Mouse (Mus musculus): Measurements from ENCODE around the gene Patl2. TPM values are rescaled to one million over a fixed set of nuclear protein-coding genes. Genes with fewer than 3 reads are reported as not detected.

Patl2 gene
- total RNA-seq, 2 experiments from 2014 or later, result not detected

- intact Hi-C loops (cut with DNase I), result loop anchor here (5.0 kb wide), 1 partner anchor 46 kb away; the partner anchor contains the start of gene Spg11
- DNase-seq (ENCODE audit: extremely low spot score in 1 of 2, low spot score in 2 of 2), result peak in 1 of 2 experiments; percentile 21
- peak overlapping the region; percentile 70; the same call in 1 of the 2 replicates for H3K27ac ChIP-seq
- no peak; the same call in 1 of the 2 replicates for TF ChIP-seq CTCF (IDR thresholded peaks at IDR 0.05)
- H3K4me3 ChIP-seq, result no peak overlapping the region
Measured at GRCm38 (mm10) chr2:122163430-122164195, 22.4 kb downstream of the Patl2 start.

DNA sequence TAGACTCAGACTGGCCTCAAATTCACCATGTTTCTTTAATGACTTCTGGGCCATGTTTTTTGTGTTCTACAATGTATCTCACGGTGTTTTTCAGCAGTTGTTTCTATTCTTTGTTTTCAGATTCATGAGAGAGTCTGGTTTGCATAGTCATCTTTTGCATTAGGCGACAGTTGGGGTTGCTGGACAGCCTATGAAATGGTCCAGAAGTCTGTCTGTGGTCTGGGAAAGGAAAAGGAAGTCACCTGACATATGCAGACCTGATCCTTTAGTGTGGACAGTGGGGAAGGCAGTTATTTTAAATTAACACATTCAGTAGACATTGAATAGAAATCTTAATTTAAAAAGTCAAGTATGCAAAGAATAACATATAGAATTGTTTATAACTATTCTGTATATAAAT lies 23.5 kb downstream of the Patl2 start:
- no peak for DNase-seq (ENCODE audit: extremely low spot score in 1 of 2, low spot score in 2 of 2)
- TF ChIP-seq CTCF (IDR thresholded peaks at IDR 0.05), result no peak
- intact Hi-C loops (cut with DNase I), result loop anchor here (5.0 kb wide), 1 partner anchor 45 kb away; the partner anchor contains the start of gene Spg11
- Histone ChIP-seq H3K27ac (no peak overlapping the region), H3K4me3 (no peak overlapping the region)

GRCm38 (mm10) chr2:122161542-122161941 lies 24.4 kb downstream of the Patl2 start:
- TF ChIP-seq CTCF (IDR thresholded peaks at IDR 0.05), result no peak
- H3K4me3 ChIP-seq, result no peak overlapping the region
- intact Hi-C loops (cut with DNase I), result loop anchor here (2.0 to 5.0 kb wide), 2 partner anchors 44 to 91 kb away; partner anchors contain the start of gene Spg11
- no peak overlapping the region for H3K27ac ChIP-seq
- no peak for DNase-seq (ENCODE audit: extremely low spot score in 1 of 2, low spot score in 2 of 2)

GRCm38 (mm10) chr2:122160680-122161079 lies 25.3 kb downstream of the Patl2 start, which contains the start of gene Trim69:
Gene Trim69 (plus strand): TSS chr2:122160700.
- intact Hi-C loops (cut with DNase I), result loop anchor here (2.0 to 5.0 kb wide), 2 partner anchors 43 to 90 kb away; partner anchors contain the start of gene Spg11
- Histone ChIP-seq H3K4me3 (no peak within 1 kb of the TSS), H3K27ac (no peak within 1 kb of the TSS)
- peak; percentile 74 for TF ChIP-seq CTCF (IDR thresholded peaks at IDR 0.05)
- DNase-seq (ENCODE audit: extremely low spot score in 1 of 2, low spot score in 2 of 2), result peak; percentile 66 to 68

- Histone ChIP-seq H3K27ac (no peak overlapping the region), H3K4me3 (no peak overlapping the region)
- intact Hi-C loops (cut with DNase I), result loop anchor here (2.0 to 5.0 kb wide), 2 partner anchors 42 to 89 kb away; partner anchors contain the start of gene Spg11
- DNase-seq (ENCODE audit: extremely low spot score in 1 of 2, low spot score in 2 of 2), result no peak
- no peak for TF ChIP-seq CTCF (IDR thresholded peaks at IDR 0.05)
Measured at GRCm38 (mm10) chr2:122159667-122160066, 26.3 kb downstream of the Patl2 start.

DNA sequence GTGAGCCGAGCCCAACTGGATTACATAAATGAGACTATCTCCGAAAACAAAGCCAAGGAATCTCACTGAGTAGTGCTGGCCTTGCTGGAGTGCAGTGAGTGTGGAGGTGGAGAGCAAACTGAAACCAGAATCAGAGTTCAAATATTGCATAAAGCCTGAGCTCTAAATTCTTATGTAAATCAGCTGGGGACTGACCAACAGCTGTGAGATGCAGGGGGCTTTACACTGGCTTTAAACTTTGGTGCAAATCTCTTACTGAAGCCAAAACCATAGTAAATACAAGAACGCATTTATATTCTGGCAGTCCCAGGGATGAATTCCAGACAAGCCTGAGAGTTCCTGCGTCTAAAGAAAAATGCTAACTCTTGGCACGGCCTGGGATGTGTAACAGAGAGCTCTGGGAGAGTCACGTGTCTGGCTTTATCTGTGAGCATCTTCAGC lies 27.6 kb downstream of the Patl2 start:
- no peak for DNase-seq (ENCODE audit: extremely low spot score in 1 of 2, low spot score in 2 of 2)
- H3K4me3 ChIP-seq, result no peak overlapping the region
- intact Hi-C loops (cut with DNase I), result no loop called here
- H3K27ac ChIP-seq, result no peak overlapping the region
- no peak for TF ChIP-seq CTCF (IDR thresholded peaks at IDR 0.05)

- no peak overlapping the region for H3K27ac ChIP-seq
- no peak overlapping the region for H3K4me3 ChIP-seq
- no peak for DNase-seq (ENCODE audit: extremely low spot score in 1 of 2, low spot score in 2 of 2)
- TF ChIP-seq CTCF (IDR thresholded peaks at IDR 0.05), result no peak
- intact Hi-C loops (cut with DNase I), result no loop called here
Measured at GRCm38 (mm10) chr2:122157561-122157960, 28.4 kb downstream of the Patl2 start.

GRCm38 (mm10) chr2:122156051-122156700 lies 29.8 kb downstream of the Patl2 start:
- no peak for TF ChIP-seq CTCF (IDR thresholded peaks at IDR 0.05)
- no peak overlapping the region for H3K4me3 ChIP-seq
- intact Hi-C loops (cut with DNase I), result no loop called here
- DNase-seq (ENCODE audit: extremely low spot score in 1 of 2, low spot score in 2 of 2), result no peak
- no peak overlapping the region for H3K27ac ChIP-seq

DNA sequence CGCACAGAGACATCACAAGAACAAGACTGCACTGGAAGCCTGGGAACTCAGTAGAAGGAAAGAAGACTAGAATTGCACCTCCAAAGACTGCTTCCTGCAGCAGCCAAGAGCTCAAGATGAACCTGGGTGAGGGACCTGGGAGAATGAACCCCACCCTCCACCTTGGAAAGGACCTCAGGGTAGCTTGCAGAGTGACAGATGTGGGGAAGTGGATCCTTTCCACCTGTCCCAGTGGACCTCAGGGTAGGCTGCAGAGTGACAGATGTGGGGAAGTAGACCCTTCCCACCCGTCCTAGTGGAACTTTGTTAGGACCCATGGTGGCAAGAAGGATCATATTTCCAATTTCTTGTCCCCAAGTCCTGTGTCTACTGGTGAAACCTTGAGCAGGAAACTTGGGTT lies 30.7 kb downstream of the Patl2 start:
- no peak overlapping the region for H3K27ac ChIP-seq
- no peak for TF ChIP-seq CTCF (IDR thresholded peaks at IDR 0.05)
- intact Hi-C loops (cut with DNase I), result no loop called here
- H3K4me3 ChIP-seq, result no peak overlapping the region
- no peak for DNase-seq (ENCODE audit: extremely low spot score in 1 of 2, low spot score in 2 of 2)

- no peak for DNase-seq (ENCODE audit: extremely low spot score in 1 of 2, low spot score in 2 of 2)
- intact Hi-C loops (cut with DNase I), result no loop called here
- no peak overlapping the region for H3K27ac ChIP-seq
- H3K4me3 ChIP-seq, result no peak overlapping the region
- TF ChIP-seq CTCF (IDR thresholded peaks at IDR 0.05), result no peak
Measured at GRCm38 (mm10) chr2:122154479-122154878, 31.5 kb downstream of the Patl2 start.

GRCm38 (mm10) chr2:122153681-122154365 lies 32.2 kb downstream of the Patl2 start:
- DNase-seq (ENCODE audit: extremely low spot score in 1 of 2, low spot score in 2 of 2), result no peak
- H3K4me3 ChIP-seq, result no peak overlapping the region
- intact Hi-C loops (cut with DNase I), result no loop called here
- no peak for TF ChIP-seq CTCF (IDR thresholded peaks at IDR 0.05)
- H3K27ac ChIP-seq, result no peak overlapping the region
